Mouse (Mus musculus): ENCODE measurements around the gene Itpk1.

Itpk1 gene

GRCm38 (mm10) chr12:102704457-102705198 lies at the start of gene Itpk1:
TSS of gene Itpk1 (minus strand) at chr12:102704930.
- DNase-seq (ENCODE audit: low spot score) = peak; percentile 51

GRCm38 (mm10) chr12:102748256-102748655 lies 43.5 kb upstream of the Itpk1 start:
- DNase-seq (ENCODE audit: low spot score) = no peak

GRCm38 (mm10) chr12:102744839-102745238 lies 40.1 kb upstream of the Itpk1 start:
- no peak for DNase-seq (ENCODE audit: low spot score)

- peak; percentile 84 for DNase-seq (ENCODE audit: low spot score)
These were observed 39.2 kb upstream of the Itpk1 start, which contains the start of the genes Moap1 and Tmem251 for GRCm38 (mm10) chr12:102743589-102744574. TSS of gene Moap1 (minus strand) at chr12:102743661. TSS of gene Tmem251 (plus strand) at chr12:102743762.

- DNase-seq (ENCODE audit: low spot score) = no peak
These were observed 38.4 kb upstream of the Itpk1 start for GRCm38 (mm10) chr12:102743036-102743588.

GRCm38 (mm10) chr12:102742056-102742455 lies 37.3 kb upstream of the Itpk1 start:
- DNase-seq (ENCODE audit: low spot score) = no peak

- no peak for DNase-seq (ENCODE audit: low spot score)
These were observed 35.6 kb upstream of the Itpk1 start for GRCm38 (mm10) chr12:102740285-102740684.

GRCm38 (mm10) chr12:102739096-102739495 lies 34.4 kb upstream of the Itpk1 start:
- DNase-seq (ENCODE audit: low spot score) = no peak

- peak; percentile 45 for DNase-seq (ENCODE audit: low spot score)
These were observed 28.7 kb upstream of the Itpk1 start for GRCm38 (mm10) chr12:102733381-102733780.

GRCm38 (mm10) chr12:102730798-102731619 lies 26.3 kb upstream of the Itpk1 start:
- no peak for DNase-seq (ENCODE audit: low spot score)

GRCm38 (mm10) chr12:102729855-102730797 lies 25.4 kb upstream of the Itpk1 start:
- DNase-seq (ENCODE audit: low spot score) = no peak

GRCm38 (mm10) chr12:102725761-102726175 lies 21.0 kb upstream of the Itpk1 start:
- DNase-seq (ENCODE audit: low spot score) = no peak

- DNase-seq (ENCODE audit: low spot score) = no peak
These were observed 20.4 kb upstream of the Itpk1 start for GRCm38 (mm10) chr12:102725146-102725545.

- no peak for DNase-seq (ENCODE audit: low spot score)
These were observed 19.1 kb upstream of the Itpk1 start for GRCm38 (mm10) chr12:102723861-102724260.

GRCm38 (mm10) chr12:102722966-102723365 lies 18.2 kb upstream of the Itpk1 start:
- no peak for DNase-seq (ENCODE audit: low spot score)

- no peak for DNase-seq (ENCODE audit: low spot score)
These were observed 17.7 kb upstream of the Itpk1 start for GRCm38 (mm10) chr12:102722451-102722850.

GRCm38 (mm10) chr12:102719552-102720315 lies 15.0 kb upstream of the Itpk1 start:
- no peak for DNase-seq (ENCODE audit: low spot score)

GRCm38 (mm10) chr12:102714654-102715395 lies 10.1 kb upstream of the Itpk1 start:
- DNase-seq (ENCODE audit: low spot score) = no peak

- no peak for DNase-seq (ENCODE audit: low spot score)
These were observed 9.4 kb upstream of the Itpk1 start for GRCm38 (mm10) chr12:102714116-102714515.

Data from spleen, adult 12 weeks (tissue).